Mouse (Mus musculus) heart, adult 2 months (tissue): ENCODE data around the gene Kcnc3.

Source experiments
- CTCF ChIP-seq: fragments of 200-600 bp; IDR thresholded peaks from 2 replicates; pipeline ENCODE4 v1.8.1; 2022; ENCODE audit warnings: antibody characterized with exemption, mild to moderate bottlenecking, moderate library complexity
- EP300 ChIP-seq: fragments of 200-500 bp; IDR thresholded peaks from 2 replicates; pipeline ENCODE4 v1.6.1; 2011; ENCODE audit warnings: low read depth, low read length, control low read depth; ENCODE audit not compliant: insufficient read depth
- POLR2A ChIP-seq: fragments of 200-500 bp; IDR thresholded peaks from 2 replicates; pipeline ENCODE4 v1.6.1; 2011; ENCODE audit warnings: mild to moderate bottlenecking, low read depth, low read length, control low read depth; ENCODE audit not compliant: insufficient read depth

GRCm38 (mm10) chr7:44615987-44616386 lies 25.5 kb downstream of the Kcnc3 start:
- TF ChIP-seq CTCF = no peak
- no peak for TF ChIP-seq POLR2A
- TF ChIP-seq EP300 = no peak
